Mouse (Mus musculus) right cerebral cortex, adult 2 months (tissue): Measurements from ENCODE around the gene Slc30a7.

Experiments used
- DNase-seq, 2 experiments: peaks; one replicate each; pipeline ENCODE4 v3.0.0; 2021 to 2022; ENCODE audit warnings: low spot score in 2 of 2

The Slc30a7 gene

GRCm38 (mm10) chr3:116006978-116007940, at the start of gene Slc30a7, which contains the start of gene Extl2:
TSS of gene Slc30a7 (minus strand) at chr3:116007406.
TSS of gene Extl2 (plus strand) at chr3:116007462.
- peak; percentile 75 to 84 for DNase-seq

DNA sequence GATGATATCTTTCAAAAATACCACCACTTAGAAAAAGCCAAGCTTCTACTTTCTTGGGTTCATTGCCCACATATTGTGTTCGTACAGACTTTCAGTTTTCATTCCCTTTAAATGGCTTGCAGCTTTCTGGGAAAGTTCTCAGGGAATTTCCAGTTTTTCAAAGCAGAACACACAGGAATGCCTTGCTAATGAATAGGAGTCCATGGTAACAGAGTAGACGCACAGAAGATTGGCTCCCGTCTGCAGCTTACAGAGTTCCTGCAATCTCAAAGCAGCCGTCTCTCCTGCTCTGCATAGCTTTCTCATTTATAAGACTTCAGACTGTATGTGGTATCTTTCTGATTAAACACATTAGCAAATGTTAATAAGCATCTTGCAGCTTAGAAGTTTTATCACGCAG, 39.8 kb upstream of the Slc30a7 start:
- DNase-seq = no peak

GRCm38 (mm10) chr3:116046000-116046399, 38.8 kb upstream of the Slc30a7 start:
- DNase-seq = no peak

GRCm38 (mm10) chr3:116040776-116041175, 33.6 kb upstream of the Slc30a7 start:
- DNase-seq = peak; percentile 43 to 45

GRCm38 (mm10) chr3:116033871-116034222, 26.6 kb upstream of the Slc30a7 start:
- peak in 1 of 2 experiments; percentile 41 for DNase-seq

- DNase-seq = no peak
These were observed 26.1 kb upstream of the Slc30a7 start for GRCm38 (mm10) chr3:116033218-116033870.

- DNase-seq = no peak
These were observed 23.1 kb upstream of the Slc30a7 start for GRCm38 (mm10) chr3:116030152-116030788.

GRCm38 (mm10) chr3:116026996-116027395, 19.8 kb upstream of the Slc30a7 start:
- DNase-seq = no peak

GRCm38 (mm10) chr3:116025701-116026100, 18.5 kb upstream of the Slc30a7 start:
- no peak for DNase-seq

- DNase-seq = no peak
These were observed 17.5 kb upstream of the Slc30a7 start for GRCm38 (mm10) chr3:116024669-116025068.

GRCm38 (mm10) chr3:116024236-116024635, 17.0 kb upstream of the Slc30a7 start:
- DNase-seq = no peak

DNA sequence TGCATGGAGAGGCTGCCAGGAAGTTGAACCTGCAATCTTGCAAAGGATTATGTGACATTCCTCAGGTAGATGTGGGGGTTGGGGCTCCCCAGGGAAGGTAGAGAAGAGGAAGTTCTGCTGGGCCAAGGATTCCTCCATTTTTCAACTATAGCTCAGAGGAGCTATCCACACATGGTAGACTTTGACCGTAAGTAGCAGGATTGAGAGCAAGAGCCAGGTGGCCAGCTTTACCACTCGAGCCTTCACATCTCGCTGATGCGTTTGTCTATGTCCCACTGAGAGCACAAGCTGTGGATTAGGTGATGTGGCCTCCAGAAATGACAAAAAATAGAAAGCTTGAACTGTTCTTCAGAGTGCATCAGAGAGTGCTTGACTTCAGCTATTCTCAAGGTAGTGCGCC, 11.9 kb upstream of the Slc30a7 start:
- no peak for DNase-seq

DNA sequence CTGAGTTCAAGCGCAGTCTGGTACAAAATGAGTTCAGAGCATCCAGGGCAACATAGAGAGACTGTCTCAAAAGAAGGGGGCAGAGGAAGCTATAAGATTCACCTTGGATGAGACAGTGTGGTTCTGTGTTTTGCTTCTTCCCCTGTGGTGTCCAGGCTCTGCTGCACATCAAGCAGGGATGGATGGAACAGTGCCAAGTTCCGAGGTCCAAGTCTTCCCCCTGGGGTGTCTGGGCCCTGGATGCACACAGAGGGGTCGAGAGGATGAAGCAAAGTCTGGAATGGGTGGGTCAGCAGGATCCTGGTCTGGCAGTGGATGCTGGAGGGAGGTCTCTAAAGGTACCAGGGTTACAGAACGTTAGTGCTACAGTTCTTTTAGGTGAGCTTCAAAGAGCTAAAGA, 11.4 kb upstream of the Slc30a7 start:
- DNase-seq = no peak

DNA sequence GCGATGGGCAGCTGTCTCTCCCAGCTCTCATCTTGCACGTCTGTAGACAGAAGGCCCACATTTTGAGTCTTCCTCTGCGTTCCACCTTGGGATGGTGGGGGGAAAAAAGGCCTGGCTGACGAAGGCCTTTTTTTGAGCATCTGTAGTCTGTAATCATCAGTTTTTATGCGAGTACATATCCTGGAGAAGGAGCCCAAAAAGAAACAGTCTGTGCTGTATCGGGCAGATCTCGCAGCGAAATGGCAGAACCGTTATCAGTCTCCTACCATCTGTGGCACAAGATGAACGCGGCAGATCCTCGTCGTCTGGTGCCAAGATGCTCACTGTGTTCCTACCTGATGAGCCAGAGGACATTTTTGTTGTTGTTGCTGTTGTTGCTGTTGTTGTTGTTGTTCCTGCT, 8.9 kb upstream of the Slc30a7 start:
- no peak for DNase-seq

DNA sequence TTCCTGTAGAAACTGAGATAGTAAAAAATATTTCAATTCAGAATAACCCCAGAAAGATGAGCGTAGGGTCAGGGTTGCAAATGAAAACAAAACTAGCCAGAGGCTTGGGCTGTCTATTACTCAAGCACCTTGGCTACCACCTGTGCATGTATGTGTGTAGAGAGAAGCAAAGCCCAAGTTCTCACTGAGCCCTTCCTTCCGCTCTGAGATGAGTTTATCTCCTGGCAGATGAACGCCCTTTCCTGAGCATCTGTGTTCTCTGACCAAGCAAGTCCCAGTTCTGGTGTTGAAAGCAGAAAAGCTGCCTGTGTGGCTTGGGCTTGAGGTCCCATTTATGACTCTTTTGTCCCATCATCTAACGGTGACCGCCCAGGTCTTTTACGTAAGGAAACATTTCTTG, 7.7 kb upstream of the Slc30a7 start:
- no peak for DNase-seq

DNA sequence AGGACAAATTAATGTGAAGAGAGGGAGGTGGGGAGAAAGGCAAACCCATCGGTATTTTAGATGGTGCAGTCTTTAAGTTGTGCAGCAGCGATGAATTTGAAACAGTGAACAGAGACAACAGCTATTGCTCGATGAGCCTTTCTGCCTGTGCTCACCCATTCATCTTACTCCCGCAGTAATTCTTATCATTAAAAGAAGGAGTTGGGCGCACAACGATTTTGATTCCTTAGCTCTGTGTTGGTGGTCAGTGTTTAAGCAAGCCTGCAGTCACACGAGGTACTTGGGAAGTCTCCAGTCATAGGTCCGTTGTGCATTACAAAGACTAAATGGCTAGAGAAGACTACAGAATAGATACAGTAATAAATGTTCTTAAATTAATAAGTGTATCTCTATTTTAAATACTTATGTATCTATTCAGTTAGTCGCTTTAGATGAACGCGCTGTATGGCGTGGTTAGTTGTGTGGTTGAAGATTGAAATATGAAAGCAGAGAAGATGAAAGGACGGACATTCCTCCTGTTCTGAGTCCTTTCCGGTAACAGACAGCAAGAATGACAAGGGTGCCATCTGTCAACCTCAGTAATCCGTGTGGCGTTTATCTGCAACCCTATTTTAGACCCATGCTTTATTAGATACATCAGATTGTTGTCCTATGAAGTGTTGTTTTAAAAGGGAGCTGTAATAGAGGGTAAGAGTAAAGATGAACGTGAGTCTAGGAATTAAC, 2.6 kb upstream of the Slc30a7 start:
- no peak for DNase-seq

GRCm38 (mm10) chr3:116007941-116008440, 785 bp upstream of the Slc30a7 start:
- peak; percentile 78 to 83 for DNase-seq

DNA sequence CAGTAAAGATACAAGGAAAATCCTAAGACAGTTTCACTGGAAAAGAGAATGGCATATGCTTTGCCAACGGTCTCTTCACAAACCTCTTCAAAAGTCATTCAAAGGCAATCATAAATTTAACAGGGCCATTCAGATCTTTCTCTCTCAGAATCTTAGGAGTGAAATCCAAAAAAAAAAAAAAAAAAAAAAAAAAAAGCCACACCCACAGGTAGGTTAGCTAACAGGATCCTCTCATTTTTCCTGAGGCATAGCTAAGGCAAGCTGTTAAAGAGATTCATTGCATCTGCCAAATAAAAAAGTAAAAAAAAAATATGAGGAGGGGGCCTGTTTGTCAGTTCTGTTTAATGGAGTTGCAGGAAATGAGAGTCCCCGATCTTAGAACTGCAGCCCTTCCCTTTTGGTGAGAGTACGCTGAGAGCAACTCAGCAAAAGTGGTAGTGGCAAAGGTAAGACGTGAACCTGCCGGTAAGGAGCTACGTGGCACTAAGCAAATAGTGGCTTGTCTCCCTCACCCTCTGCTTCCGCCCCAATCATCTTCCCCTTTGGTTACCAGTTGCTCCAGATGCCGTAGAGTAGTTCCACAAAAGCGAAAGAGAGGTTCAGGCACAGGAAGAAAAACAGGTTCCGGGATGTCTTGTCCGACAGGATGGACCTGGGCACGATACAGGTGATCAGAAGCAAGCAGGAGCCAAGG, 775 bp downstream of the Slc30a7 start:
- peak; percentile 42 to 51 for DNase-seq

GRCm38 (mm10) chr3:115996929-115997328, 10.3 kb downstream of the Slc30a7 start:
- no peak for DNase-seq

DNA sequence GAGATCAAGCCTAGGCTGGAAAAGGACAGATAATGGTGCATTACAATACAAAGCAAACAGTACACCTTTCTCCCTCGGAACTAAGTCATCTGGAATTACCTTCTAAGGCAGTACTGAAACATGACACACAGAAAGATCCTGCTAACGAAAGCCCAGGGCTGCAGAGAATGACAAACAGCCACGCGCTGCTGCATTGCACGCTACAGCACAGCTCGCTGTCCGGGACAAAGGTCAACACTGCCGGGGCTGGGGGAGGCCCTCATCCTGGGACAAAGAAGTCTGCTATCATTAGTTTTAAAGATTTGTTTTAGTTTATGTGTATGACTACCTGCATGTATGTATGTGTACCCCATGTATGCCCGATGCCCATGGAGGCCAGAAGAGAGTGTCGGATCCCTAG, 14.2 kb downstream of the Slc30a7 start:
- DNase-seq = no peak

DNA sequence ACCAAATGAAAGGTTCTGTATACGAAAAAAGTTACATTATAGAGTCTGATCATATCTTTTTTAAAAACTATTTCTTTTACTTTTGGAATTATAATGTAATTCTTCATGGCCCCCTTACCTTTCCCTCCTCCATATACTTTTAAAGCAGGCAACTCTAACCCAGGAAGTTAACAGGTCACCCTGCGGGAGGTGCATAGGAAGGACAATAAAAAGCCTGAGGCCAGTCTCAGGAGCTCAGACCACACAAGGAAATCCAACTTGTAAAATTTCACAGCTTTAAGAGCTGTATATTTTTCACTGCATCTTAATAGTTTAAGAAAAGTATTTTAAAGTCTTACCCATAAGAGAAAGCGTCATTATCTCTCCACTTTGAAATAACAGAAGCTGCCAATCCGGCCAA, 14.6 kb downstream of the Slc30a7 start:
- DNase-seq = no peak
